Mouse (Mus musculus) NIH3T3 (cell line): ENCODE measurements at regions not wholly inside any gene's neighbourhood (a gene's known extent, or its start where the extent isn't known, plus 50 kb on each side); places are given as distances from the start of the nearest gene placed in this dataset.

ENCODE experiments used
- DNase-seq: peaks from one replicate; pipeline ENCODE4 v3.0.0-alpha.2; 2012; ENCODE audit warnings: low read depth

GRCm38 (mm10) chr11:42949823-42950222 lies 85.7 kb upstream of the Gm9972 start:
- DNase-seq, result no peak

- DNase-seq, result no peak
Observed at GRCm38 (mm10) chr11:42954169-42954568, 81.4 kb upstream of the Gm9972 start.

GRCm38 (mm10) chr11:42965732-42966131 lies 69.8 kb upstream of the Gm9972 start:
- DNase-seq, result no peak

GRCm38 (mm10) chr11:42978245-42978644 lies 57.3 kb upstream of the Gm9972 start:
- DNase-seq, result no peak
